Mouse (Mus musculus): Measurements from ENCODE around the gene Traf3ip2.

Traf3ip2 gene

DNA sequence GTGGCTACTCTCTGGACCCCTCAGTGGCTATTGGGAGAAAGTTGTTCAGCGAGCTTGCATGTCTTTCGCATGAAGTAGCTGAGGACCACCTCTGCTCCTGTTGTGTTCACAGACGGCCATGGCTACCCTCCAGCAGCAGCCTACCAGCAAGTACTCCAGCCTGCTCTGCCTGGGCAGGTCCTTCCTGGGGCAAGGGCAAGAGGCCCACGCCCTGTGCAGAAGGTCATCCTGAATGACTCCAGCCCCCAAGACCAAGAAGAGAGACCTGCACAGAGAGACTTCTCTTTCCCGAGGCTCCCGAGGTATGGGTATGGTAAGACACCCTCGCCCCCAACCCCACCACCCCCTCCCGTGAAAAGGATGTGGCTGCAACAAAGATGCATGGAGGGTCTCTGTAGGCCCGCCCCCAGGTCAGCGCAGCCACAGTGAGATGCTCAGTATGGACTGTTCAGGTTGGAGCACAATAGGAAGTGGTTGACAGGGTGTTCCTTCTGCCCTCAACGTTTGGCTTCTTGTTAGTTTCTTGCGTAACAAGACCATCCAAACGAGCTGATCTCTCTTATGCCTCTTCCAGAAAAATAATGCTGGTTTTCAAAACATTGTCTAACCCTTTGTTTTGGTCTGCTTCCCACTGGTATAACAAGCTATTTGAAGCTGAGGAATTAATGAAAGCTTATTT lies 21.8 kb downstream of the Traf3ip2 start:
- no peak for DNase-seq

- DNase-seq, result no peak
These were observed 26.1 kb downstream of the Traf3ip2 start for GRCm38 (mm10) chr10:39638862-39639261.

DNA sequence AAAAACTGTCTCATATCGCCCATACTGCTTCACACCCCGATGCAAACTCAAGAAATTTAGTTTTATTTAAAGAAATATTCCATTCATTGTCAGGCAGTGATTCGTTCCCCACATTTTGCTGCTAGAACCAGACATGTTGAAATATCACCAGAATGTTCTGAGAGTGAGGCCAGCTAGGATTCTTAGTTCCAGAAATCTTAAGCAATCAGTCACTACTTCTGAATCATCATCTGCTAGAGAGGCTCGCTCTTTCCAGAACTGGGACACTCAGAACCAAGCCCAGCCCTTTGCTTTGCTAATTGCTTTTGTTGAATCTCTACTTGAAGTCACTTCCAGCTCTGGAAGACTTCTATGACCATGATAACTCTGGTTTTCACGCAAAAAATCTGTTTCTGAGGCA lies 27.0 kb downstream of the Traf3ip2 start:
- no peak for DNase-seq

DNA sequence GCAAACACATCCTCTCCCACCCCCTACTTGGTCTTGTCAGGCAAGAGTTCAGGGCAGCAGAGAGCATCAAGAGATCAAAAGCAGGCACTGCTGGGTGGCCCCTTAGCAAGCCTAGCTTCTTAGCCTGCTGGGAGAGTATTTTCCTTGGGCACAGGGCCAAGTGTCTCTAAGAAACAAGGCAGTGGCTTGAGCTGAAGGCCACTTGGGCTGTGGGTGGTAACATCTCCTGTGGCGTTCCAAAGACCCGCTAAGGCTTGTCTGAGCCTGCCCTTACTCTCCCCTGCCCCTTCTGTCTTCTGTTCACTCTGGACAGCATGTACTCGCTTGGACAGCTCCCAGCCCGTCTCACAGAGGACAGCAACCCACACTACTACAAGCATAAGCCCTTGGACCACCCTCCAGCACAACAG lies 28.1 kb downstream of the Traf3ip2 start:
- no peak for DNase-seq

DNA sequence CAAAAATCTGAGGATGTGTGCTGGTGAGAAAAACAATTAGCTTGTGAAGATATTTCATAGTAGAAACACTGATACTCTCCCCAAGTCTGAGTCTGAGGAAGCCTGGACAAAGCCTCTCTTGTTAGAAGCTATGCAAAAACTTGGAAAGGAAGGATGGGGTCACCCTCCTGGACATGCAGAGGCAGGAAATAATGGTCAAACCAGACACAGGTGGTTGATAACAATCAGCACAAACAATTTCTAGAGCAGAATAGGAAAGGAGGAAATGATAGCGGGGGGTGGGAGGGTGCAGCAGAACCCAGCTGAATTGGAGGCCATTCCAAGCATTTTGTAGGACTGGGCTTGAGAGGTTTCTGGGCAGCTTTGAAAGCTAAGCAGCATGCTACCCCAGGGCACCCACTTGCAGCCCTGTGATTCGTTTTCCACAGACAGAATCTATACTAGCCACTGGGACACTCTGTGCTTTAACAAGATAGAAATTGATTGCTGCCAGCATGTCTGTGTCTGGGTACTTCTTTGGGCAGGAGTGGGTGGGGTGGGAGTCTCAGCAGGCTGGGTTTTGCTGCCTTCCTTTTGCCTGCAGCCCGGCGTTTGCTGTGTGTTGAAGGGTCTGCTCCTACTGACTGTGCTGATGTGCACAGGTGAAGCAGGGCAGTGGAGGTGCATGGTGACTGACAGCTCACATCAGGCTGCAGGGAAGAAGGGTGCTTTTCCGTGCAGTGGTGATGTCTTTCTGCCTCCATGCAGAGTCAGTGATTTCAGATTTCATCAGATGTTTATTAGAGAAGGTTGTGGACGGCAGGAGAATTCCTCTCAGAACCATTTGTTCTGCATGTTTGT lies 33.3 kb downstream of the Traf3ip2 start:
- no peak for DNase-seq

DNA sequence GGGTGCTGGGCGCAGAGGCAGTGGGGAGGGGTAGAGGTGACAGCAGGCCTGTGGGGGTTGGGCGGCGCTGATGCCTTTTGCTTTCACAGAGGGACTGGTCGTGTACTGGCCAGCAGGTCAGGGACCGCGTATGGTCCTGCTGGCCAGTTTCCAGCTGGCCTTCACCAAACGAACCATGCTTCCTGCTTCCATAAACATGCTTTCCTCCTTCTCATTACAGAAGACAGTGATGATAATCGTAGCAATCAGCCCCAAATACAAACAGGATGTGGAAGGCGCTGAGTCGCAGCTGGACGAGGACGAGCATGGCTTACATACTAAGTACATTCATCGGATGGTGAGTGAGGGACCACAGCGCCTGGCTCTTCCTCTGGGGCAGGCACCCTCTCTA lies 33.9 kb downstream of the Traf3ip2 start:
- DNase-seq, result peak; percentile 45

DNA sequence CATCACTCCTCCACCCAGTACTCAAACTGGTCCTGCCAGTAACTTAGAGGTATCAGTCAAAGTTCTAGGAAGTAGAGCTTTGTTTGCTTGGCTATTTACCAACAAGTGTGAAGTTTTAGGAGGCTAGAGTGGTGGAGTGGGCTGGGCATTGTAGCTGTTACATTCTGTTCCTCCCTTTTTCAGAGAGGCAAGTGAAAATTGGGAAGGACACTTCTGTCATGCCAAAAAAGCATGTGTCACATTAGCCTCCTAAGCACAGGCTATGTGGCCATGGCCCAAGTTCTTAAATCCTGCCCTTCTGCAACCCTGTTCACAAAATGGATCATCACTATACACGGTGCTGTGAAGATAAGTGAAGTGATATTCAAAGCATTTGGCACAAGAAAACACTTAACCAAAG lies 34.4 kb downstream of the Traf3ip2 start:
- no peak for DNase-seq

- no peak for DNase-seq
These were observed 35.5 kb downstream of the Traf3ip2 start for GRCm38 (mm10) chr10:39648278-39648677.

DNA sequence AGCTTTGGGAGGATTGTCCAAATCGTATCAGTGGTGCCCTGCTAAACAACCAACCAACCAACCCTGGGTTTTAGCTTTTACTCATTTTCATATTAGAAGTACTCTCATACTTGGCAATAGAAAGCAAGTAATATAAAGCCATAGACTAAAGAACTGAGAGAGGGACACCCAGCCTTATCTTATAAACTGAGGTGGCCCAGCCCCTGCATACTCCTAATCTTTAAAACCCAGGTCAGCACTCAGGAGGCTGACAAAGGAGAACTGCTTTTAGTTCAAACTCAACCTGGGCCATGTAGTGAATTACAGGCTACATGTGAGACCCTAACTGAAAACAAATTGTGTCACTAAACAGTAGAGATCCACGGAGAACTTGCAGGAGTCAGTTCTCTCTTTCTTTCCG lies 36.8 kb downstream of the Traf3ip2 start:
- DNase-seq, result no peak

DNA sequence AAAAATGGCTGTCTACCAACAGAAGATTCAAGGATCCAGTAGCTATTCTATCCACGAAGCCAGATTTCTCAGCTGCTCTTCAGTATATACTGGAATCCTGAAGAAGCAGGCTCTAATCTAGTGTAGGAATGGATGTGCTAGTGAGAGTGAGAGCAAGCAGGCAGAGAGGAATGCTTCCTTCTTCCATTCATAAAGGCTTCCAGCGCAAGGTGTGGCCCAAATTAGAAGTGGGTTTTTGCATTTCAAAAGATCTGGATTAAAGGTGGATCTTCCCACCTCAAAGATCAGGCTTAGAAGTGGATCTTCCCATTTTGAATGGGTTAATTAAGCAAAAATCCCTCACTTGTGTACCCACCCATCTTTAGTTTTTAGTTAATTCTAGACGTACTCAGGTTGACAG lies 37.6 kb downstream of the Traf3ip2 start:
- DNase-seq, result no peak

GRCm38 (mm10) chr10:39654001-39654416 lies 41.3 kb downstream of the Traf3ip2 start:
- no peak for DNase-seq

DNA sequence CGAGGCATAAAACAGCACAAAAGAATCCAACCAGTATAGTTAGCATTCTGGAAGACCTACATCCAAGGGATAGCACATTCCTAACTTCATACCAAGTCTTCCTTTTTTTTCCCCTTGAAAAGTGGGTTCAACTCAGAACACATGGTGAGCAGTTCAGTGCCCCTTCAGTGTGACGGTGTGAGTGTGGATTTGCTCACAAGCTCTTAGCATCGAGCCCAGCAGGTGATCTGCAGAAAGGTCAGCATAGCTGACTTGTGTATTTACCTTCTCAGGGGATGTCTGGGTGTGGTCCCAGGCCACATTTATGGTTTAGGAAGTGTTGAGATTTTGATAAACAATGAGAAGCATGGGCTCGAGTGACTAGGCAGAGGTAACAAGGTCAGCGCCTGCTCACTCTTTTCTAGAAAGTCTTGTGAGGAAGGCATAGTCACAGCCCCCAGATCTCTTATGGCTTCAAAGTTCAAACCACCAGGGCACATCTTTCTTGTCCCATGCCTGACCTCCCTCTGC lies 46.2 kb downstream of the Traf3ip2 start:
- no peak for DNase-seq

GRCm38 (mm10) chr10:39659411-39660268 lies 46.9 kb downstream of the Traf3ip2 start:
- DNase-seq, result peak; percentile 26

DNA sequence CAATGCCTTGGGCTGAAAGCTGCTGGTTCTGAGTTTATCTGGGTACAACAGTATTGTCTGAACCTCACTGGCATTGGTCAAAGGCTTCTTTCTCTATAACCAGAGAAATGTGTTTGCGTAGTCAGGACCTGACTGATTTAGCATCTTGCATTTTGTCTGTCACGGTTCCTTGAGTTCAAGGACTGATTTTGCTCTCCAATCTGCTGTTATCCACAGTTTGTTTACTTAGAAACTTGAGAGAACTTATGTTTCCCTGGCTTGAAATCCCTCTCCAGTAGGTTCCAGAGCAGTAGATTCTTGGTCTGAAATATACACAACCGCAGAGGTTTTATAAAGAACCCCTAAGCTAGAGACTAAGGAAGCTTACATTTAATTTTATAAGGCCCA lies 47.5 kb downstream of the Traf3ip2 start:
- no peak for DNase-seq

DNA sequence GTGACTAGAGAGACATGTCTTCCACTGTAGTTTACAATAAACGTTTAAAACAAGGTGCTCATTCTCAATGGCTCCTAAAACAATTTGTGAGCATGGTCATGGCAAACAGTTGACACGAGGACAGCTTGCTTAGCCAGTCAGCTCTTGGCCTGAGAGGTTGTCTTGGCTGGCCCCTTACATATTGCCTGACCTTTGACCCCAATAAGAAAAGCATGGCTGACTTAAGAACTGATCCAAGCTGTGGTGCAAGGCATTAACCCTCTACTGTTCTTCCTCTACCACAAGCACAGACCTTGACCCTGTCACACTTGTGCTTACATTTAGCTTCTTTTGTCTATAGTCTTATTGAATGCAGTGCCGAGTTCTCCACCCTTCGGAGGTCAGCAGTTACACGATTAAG lies 48.0 kb downstream of the Traf3ip2 start:
- DNase-seq, result no peak

- DNase-seq, result no peak
These were observed 52.4 kb downstream of the Traf3ip2 start for GRCm38 (mm10) chr10:39665071-39665502.

GRCm38 (mm10) chr10:39666027-39666426 lies 53.3 kb downstream of the Traf3ip2 start:
- DNase-seq, result no peak

GRCm38 (mm10) chr10:39671451-39671850 lies 58.7 kb downstream of the Traf3ip2 start:
- no peak for DNase-seq

DNA sequence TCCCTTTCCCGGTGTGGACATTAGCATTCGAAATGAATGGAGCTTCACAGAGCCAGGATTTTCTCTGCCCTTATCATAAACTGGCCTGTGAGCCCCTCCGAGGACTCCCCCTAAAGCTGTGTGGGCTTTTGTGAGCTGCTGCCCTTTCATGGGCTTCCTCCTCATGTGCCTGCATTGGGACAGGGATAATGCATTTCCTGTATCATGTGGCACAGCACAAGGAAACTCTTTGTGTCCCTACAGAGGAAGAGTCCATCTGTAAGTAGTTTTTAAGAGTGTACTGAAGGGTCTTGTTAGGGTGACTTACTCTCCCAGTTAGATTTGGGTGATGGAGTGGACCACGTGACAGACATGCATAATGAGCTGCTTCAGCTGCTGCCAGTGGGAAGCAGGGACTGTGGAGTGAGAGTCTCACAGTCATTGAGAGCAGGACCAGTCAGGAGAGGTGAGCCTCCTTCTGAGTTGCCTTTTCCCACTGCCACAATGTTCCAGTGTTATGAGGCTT lies 59.9 kb downstream of the Traf3ip2 start:
- DNase-seq, result no peak

DNA sequence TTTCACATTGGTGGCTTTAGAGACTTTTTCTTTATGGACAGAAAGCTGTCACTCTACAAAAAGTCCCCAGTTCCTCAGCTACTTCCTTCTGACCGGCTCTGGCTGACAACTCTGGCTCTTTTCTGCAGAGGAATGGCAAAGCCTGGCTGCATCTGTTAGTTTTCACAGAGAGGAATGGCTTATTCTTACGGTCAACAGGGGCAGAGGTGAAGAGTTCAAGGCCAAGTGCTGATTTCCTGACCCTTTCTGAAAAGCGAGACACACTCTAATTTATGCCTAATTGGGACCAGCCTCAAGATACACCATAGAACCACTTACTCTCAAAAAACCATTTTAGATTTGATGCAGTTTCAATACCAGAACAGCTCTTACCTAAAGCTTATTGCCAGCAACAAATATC lies 61.4 kb downstream of the Traf3ip2 start:
- no peak for DNase-seq

GRCm38 (mm10) chr10:39674766-39675165 lies 62.0 kb downstream of the Traf3ip2 start:
- no peak for DNase-seq

DNA sequence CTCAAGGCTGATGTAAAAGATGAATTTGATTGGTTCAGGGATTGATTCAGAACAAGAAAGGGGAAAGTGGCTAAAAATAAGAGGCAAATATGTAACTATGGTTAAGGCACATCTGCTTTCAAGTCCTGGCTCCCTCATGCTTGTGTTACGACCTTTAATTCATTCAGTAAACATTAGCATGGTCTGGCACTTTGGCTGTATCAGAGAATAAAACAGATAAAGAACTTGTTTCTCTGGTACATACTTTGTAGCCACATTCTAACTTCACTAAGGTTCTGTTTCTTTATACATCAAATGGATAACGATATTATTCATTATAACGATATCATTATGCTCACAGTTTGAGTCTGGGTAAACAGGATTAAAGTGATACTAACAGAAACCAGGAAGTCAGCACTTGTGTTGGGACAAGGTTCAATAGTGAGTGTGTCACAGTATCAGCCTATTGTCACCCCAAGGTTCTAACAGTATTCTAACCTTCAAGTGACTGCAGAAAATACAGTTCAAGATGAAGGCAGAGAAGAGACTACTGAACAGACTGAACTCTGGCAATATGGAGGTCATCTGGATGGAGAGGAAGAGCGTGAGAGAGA lies 65.6 kb downstream of the Traf3ip2 start:
- DNase-seq, result no peak

DNA sequence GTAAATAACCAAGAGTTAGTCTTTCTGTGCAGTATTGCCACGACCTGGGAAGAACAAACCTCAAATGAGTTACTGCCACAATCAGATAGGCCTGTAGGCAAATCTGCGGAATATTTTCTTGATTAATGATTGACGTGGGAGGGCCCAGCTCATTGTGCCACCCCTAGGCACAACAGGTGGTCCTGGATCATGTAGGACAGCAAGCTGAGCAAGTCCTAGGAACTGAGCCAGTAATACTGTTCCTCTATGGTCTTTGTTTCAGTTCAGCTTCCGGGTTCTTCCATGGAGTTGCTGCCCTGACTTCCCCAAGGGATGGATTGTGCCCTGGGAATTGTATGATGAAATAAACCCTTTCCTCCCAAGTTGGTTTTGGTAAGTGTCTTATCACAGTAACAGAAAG lies 68.3 kb downstream of the Traf3ip2 start:
- no peak for DNase-seq

All from liver (tissue).